Mouse (Mus musculus): ENCODE measurements around the gene Mef2b. TPM values are rescaled to one million over a fixed set of nuclear protein-coding genes. Genes with fewer than 3 reads are reported as not detected.
A peak's percentile ranks its signal among the peaks of the same experiment; 100 is the strongest.

The Mef2b gene
- total RNA-seq, 2 experiments from 2014 or later, result 0.36 TPM; not detected in 1

GRCm38 (mm10) chr8:70136591-70136990 is 2.9 kb upstream of the Mef2b start:
- DNase-seq (ENCODE audit: extremely low spot score in 1 of 2, low spot score in 2 of 2), result no peak
- intact Hi-C loops (cut with DNase I), result no loop called here
- no peak overlapping the region for H3K27ac ChIP-seq
- no peak for TF ChIP-seq CTCF (IDR thresholded peaks at IDR 0.05)
- H3K4me3 ChIP-seq, result no peak overlapping the region

GRCm38 (mm10) chr8:70137890-70138289 is 1.6 kb upstream of the Mef2b start:
- Histone ChIP-seq H3K4me3 (peak overlapping the region; percentile 82; the same call in 1 of the 2 replicates), H3K27ac (peak overlapping the region; percentile 84; the same call in 1 of the 2 replicates)
- intact Hi-C loops (cut with DNase I), result no loop called here
- DNase-seq (ENCODE audit: extremely low spot score in 1 of 2, low spot score in 2 of 2), result no peak
- no peak for TF ChIP-seq CTCF (IDR thresholded peaks at IDR 0.05)

GRCm38 (mm10) chr8:70139981-70140380 is 470 bp downstream of the Mef2b start:
- TF ChIP-seq CTCF (IDR thresholded peaks at IDR 0.05), result no peak; the same call in 1 of the 2 replicates
- intact Hi-C loops (cut with DNase I), result no loop called here
- H3K27ac ChIP-seq, result peak overlapping the region; percentile 89
- peak overlapping the region; percentile 82 for H3K4me3 ChIP-seq
- DNase-seq (ENCODE audit: extremely low spot score in 1 of 2, low spot score in 2 of 2), result no peak

GRCm38 (mm10) chr8:70147678-70148607 is 8.4 kb downstream of the Mef2b start:
- intact Hi-C loops (cut with DNase I), result no loop called here
- no peak for DNase-seq (ENCODE audit: extremely low spot score in 1 of 2, low spot score in 2 of 2)
- no peak overlapping the region for H3K4me3 ChIP-seq
- TF ChIP-seq CTCF (IDR thresholded peaks at IDR 0.05), result no peak
- no peak overlapping the region for H3K27ac ChIP-seq

GRCm38 (mm10) chr8:70150158-70150557 is 10.6 kb downstream of the Mef2b start:
- DNase-seq (ENCODE audit: extremely low spot score in 1 of 2, low spot score in 2 of 2), result no peak
- intact Hi-C loops (cut with DNase I), result no loop called here
- H3K27ac ChIP-seq, result no peak overlapping the region
- no peak overlapping the region for H3K4me3 ChIP-seq
- no peak for TF ChIP-seq CTCF (IDR thresholded peaks at IDR 0.05)

GRCm38 (mm10) chr8:70152537-70153257 is 13.2 kb downstream of the Mef2b start:
- H3K27ac ChIP-seq, result no peak overlapping the region
- DNase-seq (ENCODE audit: extremely low spot score in 1 of 2, low spot score in 2 of 2), result peak; percentile 36 to 43
- no peak overlapping the region for H3K4me3 ChIP-seq
- intact Hi-C loops (cut with DNase I), result no loop called here
- TF ChIP-seq CTCF (IDR thresholded peaks at IDR 0.05), result no peak

GRCm38 (mm10) chr8:70157240-70157800 is 17.8 kb downstream of the Mef2b start:
- no peak overlapping the region for H3K4me3 ChIP-seq
- no peak for TF ChIP-seq CTCF (IDR thresholded peaks at IDR 0.05)
- DNase-seq (ENCODE audit: extremely low spot score in 1 of 2, low spot score in 2 of 2), result no peak
- H3K27ac ChIP-seq, result no peak overlapping the region
- intact Hi-C loops (cut with DNase I), result no loop called here

GRCm38 (mm10) chr8:70158069-70158853 is 18.8 kb downstream of the Mef2b start:
- peak; percentile 64 to 69 for DNase-seq (ENCODE audit: extremely low spot score in 1 of 2, low spot score in 2 of 2)
- no peak for TF ChIP-seq CTCF (IDR thresholded peaks at IDR 0.05)
- Histone ChIP-seq H3K27ac (peak overlapping the region; percentile 36; the same call in 1 of the 2 replicates), H3K4me3 (peak overlapping the region; percentile 55)
- intact Hi-C loops (cut with DNase I), result no loop called here

GRCm38 (mm10) chr8:70159211-70159610 is 19.7 kb downstream of the Mef2b start:
- intact Hi-C loops (cut with DNase I), result no loop called here
- no peak overlapping the region for H3K27ac ChIP-seq
- no peak for DNase-seq (ENCODE audit: extremely low spot score in 1 of 2, low spot score in 2 of 2)
- no peak overlapping the region for H3K4me3 ChIP-seq
- TF ChIP-seq CTCF (IDR thresholded peaks at IDR 0.05), result no peak

- TF ChIP-seq CTCF (IDR thresholded peaks at IDR 0.05), result no peak
- H3K4me3 ChIP-seq, result no peak overlapping the region
- H3K27ac ChIP-seq, result no peak overlapping the region
- intact Hi-C loops (cut with DNase I), result no loop called here
- DNase-seq (ENCODE audit: extremely low spot score in 1 of 2, low spot score in 2 of 2), result no peak
These were observed 20.5 kb downstream of the Mef2b start for GRCm38 (mm10) chr8:70160015-70160414.

GRCm38 (mm10) chr8:70163316-70163715 is 23.8 kb downstream of the Mef2b start:
- TF ChIP-seq CTCF (IDR thresholded peaks at IDR 0.05), result no peak
- intact Hi-C loops (cut with DNase I), result no loop called here
- no peak for DNase-seq (ENCODE audit: extremely low spot score in 1 of 2, low spot score in 2 of 2)
- H3K4me3 ChIP-seq, result no peak overlapping the region
- H3K27ac ChIP-seq, result no peak overlapping the region
